21 mouse cellular contexts compared by ENCODE assay signal in genomic region chr5:122780791-122781432, GRCm38 (mm10). TPM values are rescaled to one million over a fixed set of nuclear protein-coding genes. Genes with fewer than 3 reads are reported as not detected.
A peak's percentile ranks its signal among the peaks of the same experiment; 100 is the strongest.
DNase-seq lines count a peak whose midpoint lies in the region; ATAC-seq and TF ChIP-seq lines count a peak whose summit lies in the region.
"Had no signal": no experiment of that assay in that cellular context is flagged by ENCODE, and none has a peak within 500 bp of the region (broad histone marks: within the 10 kb centered on the region; RNA-seq: fewer than 3 reads in every experiment).

No protein-coding gene starts in this region.

- no peak for TF ChIP-seq POLR2A in cortical plate, adult 2 months (IDR thresholded peaks at IDR 0.05; ENCODE audit: extremely low read depth, insufficient read depth, low read length)

- peak; percentile 53 for TF ChIP-seq CTCF in liver, embryonic 14.5 days (IDR thresholded peaks at IDR 0.05; ENCODE audit: low read depth)
- TF ChIP-seq CTCF in E14TG2a.4 (conservative IDR thresholded peaks at IDR 0.05; ENCODE audit: low read length): peak; percentile 50
- TF ChIP-seq CTCF in cortical plate, adult 2 months (IDR thresholded peaks at IDR 0.05; ENCODE audit: extremely low read depth, insufficient read depth, low read length): 0 out of 2 replicates have a peak, but pooled peaks have one; percentile 12

- peaks cover 0 to 9% of the 10 kb centered on the region in 2 experiments; a peak in 2 of 4 replicates for H3K4me1 ChIP-seq in liver, embryonic 14.5 days (replicated peaks; ENCODE audit: control insufficient read depth in 2 of 2, insufficient read depth in 2 of 2, low read length in 1 of 2)
- peaks cover 21% of the 10 kb centered on the region for H3K4me1 ChIP-seq in liver, embryonic 11.5 days (replicated peaks; ENCODE audit: control insufficient read depth, insufficient read depth, low read length)
- H3K4me1 ChIP-seq in E14TG2a.4 (replicated peaks; ENCODE audit: low read depth, low read length): peaks cover 83% of the 10 kb centered on the region
- H3K4me1 ChIP-seq in cortical plate, adult 2 months (ENCODE audit: control insufficient read depth, insufficient read depth, low read length): peaks cover 4% of the 10 kb centered on the region; the same call in 1 of the 2 replicates

- no peaks in the 10 kb centered on the region for H3K27me3 ChIP-seq in liver, embryonic 14.5 days (ENCODE audit: control insufficient read depth, insufficient read depth, low read length)
- H3K27me3 ChIP-seq in liver, embryonic 11.5 days (replicated peaks; ENCODE audit: control insufficient read depth, insufficient read depth, low read length): no peaks in the 10 kb centered on the region
- peaks cover 23% of the 10 kb centered on the region for H3K27me3 ChIP-seq in E14TG2a.4 (ENCODE audit: insufficient read depth, low read length)
- H3K27me3 ChIP-seq: hindbrain, embryonic 13.5 days; limb, embryonic 15.5 days; midbrain, embryonic 13.5 days had no signal

- intact Hi-C loops in left cerebral cortex, postnatal 36 days (cut with DNase I): no loop called here
- intact Hi-C loops in left cerebral cortex, postnatal 14 days (cut with DNase I): no loop called here

- no peak overlapping the region for H3K27ac ChIP-seq in liver, embryonic 14.5 days
- H3K27ac ChIP-seq in liver, embryonic 11.5 days (ENCODE audit: low read depth, low read length): no peak overlapping the region
- no peak overlapping the region for H3K27ac ChIP-seq in cortical plate, adult 2 months (ENCODE audit: insufficient read depth, low read length)
- H3K27ac ChIP-seq: hindbrain, embryonic 13.5 days; limb, embryonic 15.5 days; midbrain, embryonic 13.5 days had no signal

- ATAC-seq in liver, embryonic 14.5 days (ENCODE audit: insufficient read depth): no peak
- no peak for ATAC-seq in liver, embryonic 11.5 days (replicated peaks; ENCODE audit: low FRiP score)
- ATAC-seq: forebrain, embryonic 16.5 days; midbrain, embryonic 13.5 days had no signal

- peak; percentile 51 for DNase-seq in cerebellum, adult 9-11 months
- DNase-seq in cerebellum, postnatal 4 days (ENCODE audit: low spot score in 2 of 2): no peak
- DNase-seq in liver, embryonic 14.5 days (ENCODE audit: low read depth in 3 of 3, low spot score in 3 of 3): no peak
- DNase-seq in liver, embryonic 11.5 days (ENCODE audit: low spot score): no peak
- no peak for DNase-seq in left cerebral cortex, postnatal 36 days (ENCODE audit: low spot score in 2 of 2)
- no peak for DNase-seq in left cerebral cortex, postnatal 14 days (ENCODE audit: low spot score in 2 of 2)
- DNase-seq: adrenal gland, postnatal 10 days; cerebellum, adult 8-10 months; gastrocnemius, adult 2 months; heart, adult 2 months; kidney, adult 8-10 months; right cerebral cortex, postnatal 14 days; thymus, adult 18-20 months had no signal

- no peaks in the 10 kb centered on the region for H3K9me3 ChIP-seq in liver, embryonic 14.5 days (ENCODE audit: control insufficient read depth, low read length)
- no peaks in the 10 kb centered on the region; the same call in 1 of the 2 replicates for H3K9me3 ChIP-seq in liver, embryonic 11.5 days (ENCODE audit: control insufficient read depth, low read length)
- no peaks in the 10 kb centered on the region for H3K9me3 ChIP-seq in E14TG2a.4 (ENCODE audit: low read length)
- H3K9me3 ChIP-seq: G1E; limb, embryonic 15.5 days; midbrain, embryonic 13.5 days had no signal

- no peak overlapping the region for H3K9ac ChIP-seq in liver, embryonic 14.5 days (replicated peaks)
- no peak overlapping the region for H3K9ac ChIP-seq in liver, embryonic 11.5 days (ENCODE audit: low read depth, low read length)
- H3K9ac ChIP-seq: hindbrain, embryonic 13.5 days; limb, embryonic 15.5 days; midbrain, embryonic 13.5 days had no signal

- no peak for TF ChIP-seq EP300 in liver, embryonic 14.5 days (IDR thresholded peaks at IDR 0.05; ENCODE audit: low read depth)

- H3K4me3 ChIP-seq in liver, embryonic 14.5 days (ENCODE audit: insufficient read depth in 1 of 2, low read depth in 2 of 2, low read length in 2 of 2): no peak overlapping the region
- no peak overlapping the region for H3K4me3 ChIP-seq in liver, embryonic 11.5 days (ENCODE audit: low read depth, low read length)
- no peak overlapping the region for H3K4me3 ChIP-seq in E14TG2a.4 (replicated peaks; ENCODE audit: low read length)
- no peak overlapping the region for H3K4me3 ChIP-seq in cortical plate, adult 2 months (ENCODE audit: insufficient read depth, low read length)
- H3K4me3 ChIP-seq: erythroblast, embryonic 14.5 days; gastrocnemius, adult 2 months; heart, adult 2 months; limb, embryonic 15.5 days; midbrain, embryonic 13.5 days had no signal

- 81% methylated on average over 19 of the region's 19 CpGs for WGBS in liver, embryonic 14.5 days (ENCODE audit: insufficient replicate concordance)
- WGBS in liver, embryonic 11.5 days: 81% methylated on average over 19 of the region's 19 CpGs

- H3K36me3 ChIP-seq in liver, embryonic 14.5 days (replicated peaks; ENCODE audit: control insufficient read depth, insufficient read depth, low read depth): peaks cover 3% of the 10 kb centered on the region
- no peaks in the 10 kb centered on the region for H3K36me3 ChIP-seq in liver, embryonic 11.5 days (ENCODE audit: control insufficient read depth, insufficient read depth, low read length)
- H3K36me3 ChIP-seq in E14TG2a.4 (ENCODE audit: insufficient read depth, low read length): peaks cover 7% of the 10 kb centered on the region
- H3K36me3 ChIP-seq: limb, embryonic 15.5 days had no signal

- no peak overlapping the region for H3K4me2 ChIP-seq in liver, embryonic 14.5 days (ENCODE audit: low read depth)
- H3K4me2 ChIP-seq in liver, embryonic 11.5 days: no peak overlapping the region
- H3K4me2 ChIP-seq: limb, embryonic 15.5 days; midbrain, embryonic 13.5 days had no signal

RNA-seq across cellular contexts. Expression of gene Camkk2, which starts 1.7 kb away (rescaled TPM):
- polyA plus RNA-seq in liver, embryonic 14.5 days (2012; rRNA removed): 5.3 and 5.9 TPM in 2 replicates
- 6.3 and 8.3 TPM in 2 replicates for polyA plus RNA-seq in liver, embryonic 14.5 days (2014; fragmentation: Nextera tagmentation; extraction: Ambion mirVana)
- 15.5 and 16.6 TPM in 2 replicates for polyA plus RNA-seq in liver, embryonic 11.5 days (2014; fragmentation: Nextera tagmentation; extraction: Ambion mirVana)
- 274 and 276 TPM in 2 replicates for polyA plus RNA-seq in cortical plate, adult 2 months (2012; rRNA removed)
- 100 to 1,000 TPM; 243 to 273 TPM for total RNA-seq in left cerebral cortex, postnatal 36 days (2021)
- total RNA-seq in left cerebral cortex, postnatal 14 days (2021): 100 to 1,000 TPM; 214 to 248 TPM

RNA-seq across cellular contexts. Expression of gene Anapc5, which starts 40.2 kb away (rescaled TPM):
- polyA plus RNA-seq in liver, embryonic 14.5 days (2012; rRNA removed): 135 and 156 TPM in 2 replicates
- polyA plus RNA-seq in liver, embryonic 14.5 days (2014; fragmentation: Nextera tagmentation; extraction: Ambion mirVana): 219 and 229 TPM in 2 replicates
- polyA plus RNA-seq in liver, embryonic 11.5 days (2014; fragmentation: Nextera tagmentation; extraction: Ambion mirVana): 392 and 418 TPM in 2 replicates
- polyA plus RNA-seq in cortical plate, adult 2 months (2012; rRNA removed): 420 and 467 TPM in 2 replicates
- total RNA-seq in left cerebral cortex, postnatal 36 days (2021): 100 to 1,000 TPM; 208 to 231 TPM
- total RNA-seq in left cerebral cortex, postnatal 14 days (2021): 100 to 1,000 TPM; 239 to 248 TPM

Comparison
In these comparisons a context has a peak if more than half of its experiments do, and no peak if none do; other contexts are left out.
1. RNA of gene Camkk2, which starts 1.7 kb away (polyA plus RNA-seq): 274 to 276 TPM in cortical plate, adult 2 months; 15.5 to 16.6 TPM in liver, embryonic 11.5 days and 5.3 to 8.3 TPM in liver, embryonic 14.5 days; every median in the first group is over 10 times any median in the second.
2. Peak in every context shown above with its lines, with median percentiles within 50 percentile points of each other: CTCF ChIP-seq.